Mouse (Mus musculus): ENCODE data around the gene Amdhd1.
A peak's percentile ranks its signal among the peaks of the same experiment; 100 is the strongest.

The Amdhd1 gene

GRCm38 (mm10) chr10:93540431-93541210, 788 bp upstream of the Amdhd1 start, which contains the start of gene Ccdc38:
Ccdc38 (plus strand) TSS chr10:93540632.
- no peak for DNase-seq (ENCODE audit: low spot score in 2 of 2)

GRCm38 (mm10) chr10:93538818-93539217, 1.0 kb downstream of the Amdhd1 start:
- DNase-seq (ENCODE audit: low spot score in 2 of 2), result no peak

GRCm38 (mm10) chr10:93538287-93538686, 1.5 kb downstream of the Amdhd1 start:
- no peak for DNase-seq (ENCODE audit: low spot score in 2 of 2)

- DNase-seq (ENCODE audit: low spot score in 2 of 2), result no peak
Observed at GRCm38 (mm10) chr10:93525329-93525728, 14.5 kb downstream of the Amdhd1 start.

GRCm38 (mm10) chr10:93520994-93521393, 18.8 kb downstream of the Amdhd1 start:
- DNase-seq (ENCODE audit: low spot score in 2 of 2), result no peak

GRCm38 (mm10) chr10:93519756-93520155, 20.1 kb downstream of the Amdhd1 start:
- no peak for DNase-seq (ENCODE audit: low spot score in 2 of 2)

- DNase-seq (ENCODE audit: low spot score in 2 of 2), result no peak
Observed at GRCm38 (mm10) chr10:93519159-93519558, 20.7 kb downstream of the Amdhd1 start.

GRCm38 (mm10) chr10:93518620-93519019, 21.2 kb downstream of the Amdhd1 start:
- DNase-seq (ENCODE audit: low spot score in 2 of 2), result no peak

GRCm38 (mm10) chr10:93518186-93518585, 21.6 kb downstream of the Amdhd1 start:
- no peak for DNase-seq (ENCODE audit: low spot score in 2 of 2)

- DNase-seq (ENCODE audit: low spot score in 2 of 2), result no peak
Observed at GRCm38 (mm10) chr10:93517754-93518153, 22.1 kb downstream of the Amdhd1 start.

- no peak for DNase-seq (ENCODE audit: low spot score in 2 of 2)
Observed at GRCm38 (mm10) chr10:93515927-93516326, 23.9 kb downstream of the Amdhd1 start.

- no peak for DNase-seq (ENCODE audit: low spot score in 2 of 2)
Observed at GRCm38 (mm10) chr10:93515419-93515818, 24.4 kb downstream of the Amdhd1 start.

GRCm38 (mm10) chr10:93509532-93510153, 30.2 kb downstream of the Amdhd1 start:
- no peak for DNase-seq (ENCODE audit: low spot score in 2 of 2)

- DNase-seq (ENCODE audit: low spot score in 2 of 2), result no peak
Observed at GRCm38 (mm10) chr10:93508383-93508970, 31.4 kb downstream of the Amdhd1 start.

- no peak for DNase-seq (ENCODE audit: low spot score in 2 of 2)
Observed at GRCm38 (mm10) chr10:93501346-93501745, 38.5 kb downstream of the Amdhd1 start.

- DNase-seq (ENCODE audit: low spot score in 2 of 2), result no peak
Observed at GRCm38 (mm10) chr10:93500864-93501263, 39.0 kb downstream of the Amdhd1 start.

- DNase-seq (ENCODE audit: low spot score in 2 of 2), result no peak
Observed at GRCm38 (mm10) chr10:93490451-93490850, 49.4 kb downstream of the Amdhd1 start.

- DNase-seq (ENCODE audit: low spot score in 2 of 2), result no peak
Observed at GRCm38 (mm10) chr10:93488828-93489226, 51.0 kb downstream of the Amdhd1 start.

- no peak for DNase-seq (ENCODE audit: low spot score in 2 of 2)
Observed at GRCm38 (mm10) chr10:93488066-93488827, 51.6 kb downstream of the Amdhd1 start, which contains the start of gene Hal. Hal (plus strand) TSS chr10:93488768.

GRCm38 (mm10) chr10:93486622-93487021, 53.2 kb downstream of the Amdhd1 start:
- DNase-seq (ENCODE audit: low spot score in 2 of 2), result peak in 1 of 2 experiments; percentile 17

GRCm38 (mm10) chr10:93485055-93485691, 54.7 kb downstream of the Amdhd1 start:
- no peak for DNase-seq (ENCODE audit: low spot score in 2 of 2)
